Mouse (Mus musculus): ENCODE measurements around the gene Gm14288.
"Not testable (repeated sequence)": the region's sequence is repeated elsewhere in the genome, so short reads cannot be mapped to it uniquely, and the experiment has no call there.

Gm14288 gene
- long read RNA-seq, experiment 1, partial matches to known transcripts = 0 of 5 reads
- long read RNA-seq, experiment 1, other reads (novel, unspliced or antisense) = 1 of 5 reads
- long read RNA-seq, experiment 2, partial matches to known transcripts = 0 of 1 reads
- long read RNA-seq, experiment 2, other reads (novel, unspliced or antisense) = 1 of 1 reads

DNA sequence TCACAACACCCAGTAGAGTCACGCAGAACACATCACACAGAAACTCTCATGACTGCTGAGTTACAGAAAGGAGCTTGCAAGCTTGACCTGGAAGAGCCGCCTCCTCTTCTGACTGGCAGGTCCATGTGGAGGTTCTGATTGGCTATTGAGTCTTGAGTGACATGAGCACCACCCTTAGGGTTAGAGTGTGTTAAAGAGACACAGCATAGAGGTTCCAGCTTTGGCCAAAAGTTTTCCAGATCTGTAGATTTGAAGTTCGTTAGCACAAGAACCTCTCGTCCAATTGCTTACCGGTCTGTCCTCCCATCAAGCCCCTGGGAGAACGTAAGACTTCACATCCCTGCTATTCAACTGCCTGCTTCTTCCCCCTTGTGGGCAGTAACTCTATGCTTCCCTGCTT is at the start of gene Gm14288:
Gene Gm14288 (minus strand): TSS at position 101 of the 400 bp plus-strand sequence.
- intact Hi-C loops (cut with DNase I) = not testable (repeated sequence)

DNA sequence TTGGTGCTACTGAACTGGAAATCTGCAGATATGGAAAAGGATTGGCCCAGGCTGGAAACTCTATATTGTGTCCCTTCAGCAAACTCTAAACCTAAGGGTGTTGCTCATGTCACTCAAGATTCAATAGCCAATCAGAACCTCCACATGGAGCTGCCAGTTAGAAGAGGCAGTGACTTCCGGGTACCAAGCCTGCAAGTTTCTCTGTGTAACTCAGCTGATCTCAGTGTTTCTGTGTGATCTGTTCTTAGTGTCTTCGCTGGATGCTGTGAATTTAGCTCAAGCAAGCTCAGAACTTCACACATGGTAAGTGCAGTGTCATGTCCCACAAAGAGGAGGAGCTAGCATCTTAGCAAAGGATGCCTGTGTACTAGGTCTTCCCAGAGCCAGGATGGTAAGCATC is 59.7 kb downstream of the Gm14288 start, which contains the start of gene Gm2007:
Gene Gm2007 (plus strand): TSS at position 301 of the 400 bp plus-strand sequence.
- intact Hi-C loops (cut with DNase I) = not testable (repeated sequence)

All from adrenal gland (tissue).